Mouse (Mus musculus): ENCODE results near the gene Bbof1. TPM values are rescaled to one million over a fixed set of nuclear protein-coding genes. Genes with fewer than 3 reads are reported as not detected.

Gene Bbof1
- polyA plus RNA-seq, 1 experiment from 2014 or later = 0.81 TPM

DNA sequence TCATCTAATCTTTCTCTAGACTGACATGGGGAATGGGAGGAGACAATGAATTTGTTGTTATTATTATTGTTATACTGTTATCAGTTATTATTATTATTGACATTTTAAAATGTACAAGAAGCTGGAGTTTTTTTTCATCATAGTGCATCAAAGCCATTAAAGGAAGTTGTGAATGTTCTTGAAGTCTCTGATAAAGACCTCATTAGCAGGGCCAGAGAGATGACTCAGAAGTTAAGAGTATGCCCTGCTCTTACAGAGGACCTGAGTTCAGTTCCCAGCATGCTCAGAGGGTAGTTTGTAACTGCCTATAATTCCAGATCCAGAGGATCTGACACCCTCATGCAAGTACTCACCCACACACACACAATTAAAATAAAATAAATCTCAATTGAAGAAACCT is 11.2 kb upstream of the Bbof1 start:
- H3K9me3 ChIP-seq (ENCODE audit: control insufficient read depth, low read length) = no peaks in the 10 kb centered on the region

GRCm38 (mm10) chr12:84398629-84399028 is 10.2 kb upstream of the Bbof1 start:
- Histone ChIP-seq H3K36me3 (ENCODE audit: control insufficient read depth, insufficient read depth, low read length) (no peaks in the 10 kb centered on the region), H3K9me3 (ENCODE audit: control insufficient read depth, low read length) (no peaks in the 10 kb centered on the region), H3K4me2 (no peak overlapping the region), H3K4me1 (ENCODE audit: control insufficient read depth, insufficient read depth, low read length) (no peaks in the 10 kb centered on the region), H3K4me3 (ENCODE audit: low read depth, low read length) (no peak overlapping the region), H3K27me3 (ENCODE audit: control insufficient read depth, insufficient read depth, low read length) (no peaks in the 10 kb centered on the region), H3K27ac (ENCODE audit: low read depth, low read length) (no peak overlapping the region), H3K9ac (ENCODE audit: low read length) (no peak overlapping the region)
- WGBS = 88% methylated on average over 5 of the region's 5 CpGs
- DNase-seq (ENCODE audit: low spot score, missing footprints) = no peak
- no peak for ATAC-seq (ENCODE audit: low FRiP score)

More for the DNA sequence above, 11.2 kb upstream of the Bbof1 start:
- no peak for DNase-seq (ENCODE audit: low spot score, missing footprints)
- no peaks in the 10 kb centered on the region for H3K36me3 ChIP-seq (ENCODE audit: control insufficient read depth, insufficient read depth, low read length)
- H3K9ac ChIP-seq (ENCODE audit: low read length) = no peak overlapping the region
- H3K27ac ChIP-seq (ENCODE audit: low read depth, low read length) = no peak overlapping the region
- no peak overlapping the region for H3K4me2 ChIP-seq
- no peaks in the 10 kb centered on the region for H3K27me3 ChIP-seq (ENCODE audit: control insufficient read depth, insufficient read depth, low read length)
- no peak overlapping the region for H3K4me3 ChIP-seq (ENCODE audit: low read depth, low read length)
- no peak for ATAC-seq (ENCODE audit: low FRiP score)
- no peaks in the 10 kb centered on the region for H3K4me1 ChIP-seq (ENCODE audit: control insufficient read depth, insufficient read depth, low read length)

GRCm38 (mm10) chr12:84399135-84399534 is 9.7 kb upstream of the Bbof1 start:
- 87% methylated on average over 9 of the region's 9 CpGs for WGBS
- no peak for ATAC-seq (ENCODE audit: low FRiP score)

GRCm38 (mm10) chr12:84399663-84400062 is 9.2 kb upstream of the Bbof1 start:
- H3K4me3 ChIP-seq (ENCODE audit: low read depth, low read length) = no peak overlapping the region
- H3K27me3 ChIP-seq (ENCODE audit: control insufficient read depth, insufficient read depth, low read length) = no peaks in the 10 kb centered on the region
- H3K9me3 ChIP-seq (ENCODE audit: control insufficient read depth, low read length) = no peaks in the 10 kb centered on the region
- no peak overlapping the region for H3K9ac ChIP-seq (ENCODE audit: low read length)
- no peaks in the 10 kb centered on the region for H3K36me3 ChIP-seq (ENCODE audit: control insufficient read depth, insufficient read depth, low read length)
- no peak overlapping the region for H3K4me2 ChIP-seq
- ATAC-seq (ENCODE audit: low FRiP score) (no peak), DNase-seq (ENCODE audit: low spot score, missing footprints) (no peak)
- no peak overlapping the region for H3K27ac ChIP-seq (ENCODE audit: low read depth, low read length)
- 78% methylated on average over 9 of the region's 9 CpGs for WGBS
- H3K4me1 ChIP-seq (ENCODE audit: control insufficient read depth, insufficient read depth, low read length) = no peaks in the 10 kb centered on the region

More at GRCm38 (mm10) chr12:84399135-84399534, 9.7 kb upstream of the Bbof1 start:
- H3K27ac ChIP-seq (ENCODE audit: low read depth, low read length) = no peak overlapping the region
- no peak for DNase-seq (ENCODE audit: low spot score, missing footprints)
- no peaks in the 10 kb centered on the region for H3K4me1 ChIP-seq (ENCODE audit: control insufficient read depth, insufficient read depth, low read length)
- no peaks in the 10 kb centered on the region for H3K27me3 ChIP-seq (ENCODE audit: control insufficient read depth, insufficient read depth, low read length)
- H3K4me2 ChIP-seq = no peak overlapping the region
- H3K9ac ChIP-seq (ENCODE audit: low read length) = no peak overlapping the region
- H3K36me3 ChIP-seq (ENCODE audit: control insufficient read depth, insufficient read depth, low read length) = no peaks in the 10 kb centered on the region
- no peaks in the 10 kb centered on the region for H3K9me3 ChIP-seq (ENCODE audit: control insufficient read depth, low read length)
- H3K4me3 ChIP-seq (ENCODE audit: low read depth, low read length) = no peak overlapping the region

DNA sequence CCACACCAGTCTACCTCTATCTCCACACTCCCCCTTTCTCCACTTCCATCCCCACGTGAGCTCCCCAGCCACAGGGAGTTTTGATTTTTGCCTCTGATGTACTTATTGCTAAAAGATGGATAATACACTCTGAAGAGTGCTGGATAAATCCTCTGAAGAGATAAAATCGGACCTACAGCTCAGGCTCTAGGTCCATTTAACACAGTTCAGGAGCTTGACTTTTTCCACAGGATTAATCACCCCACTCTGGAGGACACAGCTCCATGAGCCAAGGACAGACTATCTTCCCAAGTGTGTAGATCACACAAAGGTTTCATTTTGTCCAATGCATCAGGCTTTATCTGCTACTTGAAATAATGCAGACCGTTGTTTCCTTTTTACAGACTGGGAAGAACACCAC is 8.8 kb upstream of the Bbof1 start:
- WGBS = 84% methylated on average over 3 of the region's 3 CpGs
- no peaks in the 10 kb centered on the region for H3K9me3 ChIP-seq (ENCODE audit: control insufficient read depth, low read length)
- H3K27ac ChIP-seq (ENCODE audit: low read depth, low read length) = no peak overlapping the region
- no peaks in the 10 kb centered on the region for H3K4me1 ChIP-seq (ENCODE audit: control insufficient read depth, insufficient read depth, low read length)
- no peak overlapping the region for H3K4me2 ChIP-seq
- DNase-seq (ENCODE audit: low spot score, missing footprints) = no peak
- no peaks in the 10 kb centered on the region for H3K27me3 ChIP-seq (ENCODE audit: control insufficient read depth, insufficient read depth, low read length)
- no peak for ATAC-seq (ENCODE audit: low FRiP score)
- H3K36me3 ChIP-seq (ENCODE audit: control insufficient read depth, insufficient read depth, low read length) = no peaks in the 10 kb centered on the region
- H3K4me3 ChIP-seq (ENCODE audit: low read depth, low read length) = no peak overlapping the region
- no peak overlapping the region for H3K9ac ChIP-seq (ENCODE audit: low read length)

- ATAC-seq (ENCODE audit: low FRiP score) = no peak
- no peak overlapping the region for H3K4me3 ChIP-seq (ENCODE audit: low read depth, low read length)
- H3K27ac ChIP-seq (ENCODE audit: low read depth, low read length) = no peak overlapping the region
- no peaks in the 10 kb centered on the region for H3K4me1 ChIP-seq (ENCODE audit: control insufficient read depth, insufficient read depth, low read length)
- no peak overlapping the region for H3K9ac ChIP-seq (ENCODE audit: low read length)
- no peaks in the 10 kb centered on the region for H3K9me3 ChIP-seq (ENCODE audit: control insufficient read depth, low read length)
- no peak overlapping the region for H3K4me2 ChIP-seq
- DNase-seq (ENCODE audit: low spot score, missing footprints) = no peak
- H3K36me3 ChIP-seq (ENCODE audit: control insufficient read depth, insufficient read depth, low read length) = no peaks in the 10 kb centered on the region
- H3K27me3 ChIP-seq (ENCODE audit: control insufficient read depth, insufficient read depth, low read length) = no peaks in the 10 kb centered on the region
- 73% methylated on average over 3 of the region's 3 CpGs for WGBS
Observed at GRCm38 (mm10) chr12:84400653-84401052, 8.2 kb upstream of the Bbof1 start.

GRCm38 (mm10) chr12:84402923-84403322 is 5.9 kb upstream of the Bbof1 start:
- Histone ChIP-seq H3K4me1 (ENCODE audit: control insufficient read depth, insufficient read depth, low read length) (peaks cover 4% of the 10 kb centered on the region), H3K27me3 (ENCODE audit: control insufficient read depth, insufficient read depth, low read length) (no peaks in the 10 kb centered on the region), H3K9me3 (ENCODE audit: control insufficient read depth, low read length) (no peaks in the 10 kb centered on the region), H3K27ac (ENCODE audit: low read depth, low read length) (no peak overlapping the region), H3K4me2 (no peak overlapping the region), H3K4me3 (ENCODE audit: low read depth, low read length) (no peak overlapping the region), H3K9ac (ENCODE audit: low read length) (no peak overlapping the region), H3K36me3 (ENCODE audit: control insufficient read depth, insufficient read depth, low read length) (no peaks in the 10 kb centered on the region)
- 87% methylated on average over 9 of the region's 9 CpGs for whole genome bisulfite sequencing
- no peak for ATAC-seq (ENCODE audit: low FRiP score)
- DNase-seq (ENCODE audit: low spot score, missing footprints) = no peak

DNA sequence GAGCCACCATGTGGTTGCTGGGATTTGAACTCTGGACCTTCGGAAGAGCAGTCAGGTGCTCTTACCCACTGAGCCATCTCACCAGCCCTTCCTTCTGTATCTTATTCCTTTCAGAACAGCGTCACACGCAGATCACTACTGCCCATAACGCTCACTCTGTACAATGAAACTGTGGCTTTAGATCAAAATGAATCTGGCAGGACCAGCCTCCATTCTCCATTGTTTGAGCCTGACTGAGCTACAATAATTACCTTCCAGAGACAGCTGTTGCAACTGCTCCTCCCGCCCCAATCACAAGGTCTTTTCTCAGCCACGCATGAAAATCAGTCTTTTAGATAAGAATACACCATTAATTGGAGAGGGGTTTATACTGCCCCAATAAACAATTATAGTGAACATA is 4.3 kb upstream of the Bbof1 start:
- peaks cover 5% of the 10 kb centered on the region for H3K4me1 ChIP-seq (ENCODE audit: control insufficient read depth, insufficient read depth, low read length)
- WGBS = 82% methylated on average over 6 of the region's 6 CpGs
- no peaks in the 10 kb centered on the region for H3K36me3 ChIP-seq (ENCODE audit: control insufficient read depth, insufficient read depth, low read length)
- no peak overlapping the region for H3K4me2 ChIP-seq
- ATAC-seq (ENCODE audit: low FRiP score) (no peak), DNase-seq (ENCODE audit: low spot score, missing footprints) (no peak)
- H3K9me3 ChIP-seq (ENCODE audit: control insufficient read depth, low read length) = no peaks in the 10 kb centered on the region
- H3K27ac ChIP-seq (ENCODE audit: low read depth, low read length) = no peak overlapping the region
- H3K4me3 ChIP-seq (ENCODE audit: low read depth, low read length) = no peak overlapping the region
- H3K9ac ChIP-seq (ENCODE audit: low read length) = no peak overlapping the region
- H3K27me3 ChIP-seq (ENCODE audit: control insufficient read depth, insufficient read depth, low read length) = no peaks in the 10 kb centered on the region

GRCm38 (mm10) chr12:84407259-84407658 is 1.6 kb upstream of the Bbof1 start:
- DNase-seq (ENCODE audit: low spot score, missing footprints) = no peak
- no peak overlapping the region for H3K9ac ChIP-seq (ENCODE audit: low read length)
- H3K36me3 ChIP-seq (ENCODE audit: control insufficient read depth, insufficient read depth, low read length) = no peaks in the 10 kb centered on the region
- no peak for ATAC-seq (ENCODE audit: low FRiP score)
- H3K4me3 ChIP-seq (ENCODE audit: low read depth, low read length) = no peak overlapping the region
- H3K27me3 ChIP-seq (ENCODE audit: control insufficient read depth, insufficient read depth, low read length) = peaks cover 2% of the 10 kb centered on the region; the same call in 1 of the 2 replicates
- WGBS = 60% methylated on average over 4 of the region's 4 CpGs
- peaks cover 5% of the 10 kb centered on the region for H3K4me1 ChIP-seq (ENCODE audit: control insufficient read depth, insufficient read depth, low read length)
- no peaks in the 10 kb centered on the region for H3K9me3 ChIP-seq (ENCODE audit: control insufficient read depth, low read length)
- H3K27ac ChIP-seq (ENCODE audit: low read depth, low read length) = no peak overlapping the region
- no peak overlapping the region for H3K4me2 ChIP-seq
